Mouse (Mus musculus): ENCODE measurements at regions not wholly inside any gene's neighbourhood (a gene's known extent, or its start where the extent isn't known, plus 50 kb on each side); places are given as distances from the start of the nearest gene placed in this dataset.

DNA sequence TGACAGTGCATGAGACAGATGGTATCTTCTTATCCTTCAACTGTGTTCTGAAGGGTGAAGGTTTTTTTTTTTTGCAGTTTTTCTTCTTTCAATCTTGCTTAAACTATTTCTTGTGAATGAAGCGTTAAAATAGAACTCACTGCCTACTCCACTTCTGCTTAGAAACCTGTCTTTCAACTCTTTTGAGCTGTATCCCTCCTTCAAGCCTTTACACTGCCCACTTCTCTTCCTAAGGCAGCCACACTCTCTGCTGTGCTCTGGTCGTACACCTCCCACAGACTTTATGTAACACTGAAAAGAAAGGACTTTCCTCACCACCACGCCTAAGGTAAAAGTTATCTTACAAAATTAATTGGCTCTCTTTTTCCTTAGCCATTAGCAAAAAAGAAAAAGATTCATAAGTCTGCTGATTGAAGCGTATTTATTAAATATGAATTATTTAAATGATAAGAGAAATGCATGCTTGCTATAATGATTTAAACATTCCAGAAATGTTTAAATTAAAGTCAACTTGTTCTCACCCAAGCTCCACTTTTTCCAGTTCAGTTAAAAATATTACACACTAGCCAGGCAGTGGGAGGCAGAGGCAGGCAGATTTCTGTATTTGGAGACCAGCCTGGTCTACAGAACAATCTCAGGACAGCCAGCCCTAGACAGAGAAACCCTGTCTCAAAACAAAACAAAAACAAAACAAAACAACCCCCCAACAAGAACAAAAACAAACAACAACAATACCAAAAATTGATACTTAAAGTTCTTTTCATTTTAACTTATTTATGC lies 176.0 kb upstream of the Tom1l1 start:
- TF ChIP-seq CTCF (IDR thresholded peaks at IDR 0.05; ENCODE audit: low read depth) = no peak
- TF ChIP-seq EP300 (optimal IDR thresholded peaks at IDR 0.05) = no peak

All from stomach, postnatal 0 days (tissue).